Mouse (Mus musculus) midbrain, embryonic 11.5 days (tissue): ENCODE data around the gene Arhgap19. TPM values are rescaled to one million over a fixed set of nuclear protein-coding genes. Genes with fewer than 3 reads are reported as not detected.

Source experiments
- ATAC-seq: fragments of 200-750 bp; cut with Nextera tagmentation; 2 replicates; pipeline ENCODE4 v1.8.0; 2017; ENCODE audit warnings: moderate TSS enrichment, moderate library complexity; ENCODE audit not compliant: low FRiP score
- DNase-seq: peaks from one replicate; pipeline ENCODE4 v3.0.0; 2015; ENCODE audit warnings: low spot score; ENCODE audit errors: missing footprints
- H3K27ac ChIP-seq: fragments of 300-500 bp; sonication (generic); 2 replicates; pipeline ENCODE4 v1.5.1; 2014; ENCODE audit warnings: low read depth, low read length
- H3K27me3 ChIP-seq: fragments of 300-500 bp; sonication (generic); 2 replicates; pipeline ENCODE4 v1.6.1; 2014; ENCODE audit warnings: mild to moderate bottlenecking, low read length, moderate library complexity, mixed read lengths; ENCODE audit not compliant: control insufficient read depth, insufficient read depth
- H3K36me3 ChIP-seq: fragments of 300-500 bp; sonication (generic); 2 replicates; pipeline ENCODE4 v1.6.1; 2014; ENCODE audit warnings: mild to moderate bottlenecking, low read length, moderate library complexity, mixed read lengths; ENCODE audit not compliant: control insufficient read depth, insufficient read depth
- H3K4me1 ChIP-seq: fragments of 300-500 bp; sonication (generic); 2 replicates; pipeline ENCODE4 v1.6.1; 2014; ENCODE audit warnings: low read length; ENCODE audit not compliant: control insufficient read depth, insufficient read depth
- H3K4me2 ChIP-seq: fragments of 300-500 bp; sonication (generic); 2 replicates; pipeline ENCODE4 v1.6.1; 2014; ENCODE audit warnings: mild to moderate bottlenecking, moderate library complexity
- H3K4me3 ChIP-seq: fragments of 300-500 bp; sonication (generic); 2 replicates; pipeline ENCODE4 v1.5.1; 2014; ENCODE audit warnings: low read depth, low read length
- H3K9ac ChIP-seq: fragments of 300-500 bp; sonication (generic); 2 replicates; pipeline ENCODE4 v1.6.1; 2014; ENCODE audit warnings: low read length
- H3K9me3 ChIP-seq: fragments of 300-500 bp; sonication (generic); 2 replicates; pipeline ENCODE4 v1.6.1; 2016; ENCODE audit warnings: low read length; ENCODE audit not compliant: control insufficient read depth
- WGBS: fragments of 180-500 bp; shearing (Covaris S2); extraction: QIAGEN DNeasy Blood & Tissue Kit; methylation state at CpG from one replicate; pipeline ENCODE4 v1.1.7; 2014; 5-methylcytosine and 5-hydroxymethylcytosine counted together
- polyA plus RNA-seq: library from polyadenylated mRNA; unstranded; fragments of >200 nt; fragmentation: Nextera tagmentation; extraction: Ambion mirVana; gene quantifications from 2 replicates; pipeline ENCODE4 v1.2.1, GENCODE M21; 2014

Gene Arhgap19
- polyA plus RNA-seq, 1 experiment from 2014 or later, result 38.8 TPM

GRCm38 (mm10) chr19:41844345-41844744, 42.5 kb upstream of the Arhgap19 start:
- Histone ChIP-seq H3K4me3 (no peak overlapping the region), H3K36me3 (no peaks in the 10 kb centered on the region), H3K9me3 (no peaks in the 10 kb centered on the region), H3K27ac (no peak overlapping the region), H3K27me3 (no peaks in the 10 kb centered on the region; the same call in 1 of the 2 replicates), H3K4me1 (peaks cover 12% of the 10 kb centered on the region), H3K9ac (no peak overlapping the region), H3K4me2 (no peak overlapping the region)
- WGBS, result 82% methylated on average over 6 of the region's 6 CpGs
- DNase-seq (no peak), ATAC-seq (no peak)

GRCm38 (mm10) chr19:41842706-41843105, 40.9 kb upstream of the Arhgap19 start:
- no peak overlapping the region for H3K9ac ChIP-seq
- DNase-seq, result peak; percentile 28
- H3K4me2 ChIP-seq, result no peak overlapping the region

GRCm38 (mm10) chr19:41842196-41842595, 40.3 kb upstream of the Arhgap19 start:
- Histone ChIP-seq H3K9ac (no peak overlapping the region), H3K36me3 (no peaks in the 10 kb centered on the region), H3K9me3 (no peaks in the 10 kb centered on the region), H3K27me3 (no peaks in the 10 kb centered on the region; the same call in 1 of the 2 replicates), H3K4me2 (no peak overlapping the region), H3K4me1 (peaks cover 12% of the 10 kb centered on the region), H3K4me3 (no peak overlapping the region), H3K27ac (no peak overlapping the region)
- peak; percentile 85 for DNase-seq
- 85% methylated on average over 4 of the region's 4 CpGs for WGBS
- ATAC-seq, result no peak

More at GRCm38 (mm10) chr19:41842706-41843105, 40.9 kb upstream of the Arhgap19 start:
- Histone ChIP-seq H3K27ac (no peak overlapping the region), H3K4me3 (no peak overlapping the region), H3K4me1 (peaks cover 12% of the 10 kb centered on the region), H3K36me3 (no peaks in the 10 kb centered on the region), H3K27me3 (no peaks in the 10 kb centered on the region; the same call in 1 of the 2 replicates), H3K9me3 (no peaks in the 10 kb centered on the region)
- 89% methylated on average over 4 of the region's 4 CpGs for WGBS
- no peak for ATAC-seq

- Histone ChIP-seq H3K9ac (no peak overlapping the region), H3K4me2 (no peak overlapping the region), H3K27ac (no peak overlapping the region), H3K4me3 (no peak overlapping the region), H3K27me3 (no peaks in the 10 kb centered on the region; the same call in 1 of the 2 replicates), H3K4me1 (peaks cover 5% of the 10 kb centered on the region), H3K9me3 (no peaks in the 10 kb centered on the region), H3K36me3 (no peaks in the 10 kb centered on the region)
- DNase-seq, result no peak
- no peak for ATAC-seq
- 85% methylated on average over 7 of the region's 7 CpGs for WGBS
These were observed 39.4 kb upstream of the Arhgap19 start for GRCm38 (mm10) chr19:41841105-41841750.

- peaks cover 7% of the 10 kb centered on the region; the same call in 1 of the 2 replicates for H3K4me1 ChIP-seq
- H3K27me3 ChIP-seq, result no peaks in the 10 kb centered on the region
- 97% methylated on average over 3 of the region's 3 CpGs for WGBS
- H3K36me3 ChIP-seq, result no peaks in the 10 kb centered on the region
- H3K4me3 ChIP-seq, result no peak overlapping the region
- H3K4me2 ChIP-seq, result no peak overlapping the region
- DNase-seq, result peak; percentile 53
- no peak overlapping the region for H3K9ac ChIP-seq
- no peak for ATAC-seq
- no peaks in the 10 kb centered on the region for H3K9me3 ChIP-seq
- H3K27ac ChIP-seq, result no peak overlapping the region
These were observed 37.8 kb upstream of the Arhgap19 start for GRCm38 (mm10) chr19:41839685-41840084.

- no peak overlapping the region for H3K4me3 ChIP-seq
- no peaks in the 10 kb centered on the region for H3K9me3 ChIP-seq
- H3K4me1 ChIP-seq, result peaks cover 7% of the 10 kb centered on the region; the same call in 1 of the 2 replicates
- H3K27me3 ChIP-seq, result no peaks in the 10 kb centered on the region
- no peak overlapping the region for H3K27ac ChIP-seq
- no peaks in the 10 kb centered on the region for H3K36me3 ChIP-seq
- DNase-seq (peak; percentile 2), ATAC-seq (no peak)
- H3K4me2 ChIP-seq, result no peak overlapping the region
- WGBS, result 80% methylated on average over 6 of the region's 6 CpGs
- no peak overlapping the region for H3K9ac ChIP-seq
These were observed 37.0 kb upstream of the Arhgap19 start for GRCm38 (mm10) chr19:41838808-41839207.

GRCm38 (mm10) chr19:41837917-41838261, 36.0 kb upstream of the Arhgap19 start:
- H3K9ac ChIP-seq, result no peak overlapping the region
- WGBS, result 67% methylated on average over 4 of the region's 4 CpGs
- no peaks in the 10 kb centered on the region for H3K36me3 ChIP-seq
- H3K4me2 ChIP-seq, result no peak overlapping the region
- peaks cover 7% of the 10 kb centered on the region; the same call in 1 of the 2 replicates for H3K4me1 ChIP-seq
- DNase-seq (no peak), ATAC-seq (no peak)
- H3K27ac ChIP-seq, result no peak overlapping the region
- no peak overlapping the region for H3K4me3 ChIP-seq
- H3K27me3 ChIP-seq, result no peaks in the 10 kb centered on the region
- H3K9me3 ChIP-seq, result no peaks in the 10 kb centered on the region

GRCm38 (mm10) chr19:41837194-41837916, 35.5 kb upstream of the Arhgap19 start:
- Histone ChIP-seq H3K27ac (no peak overlapping the region), H3K4me3 (no peak overlapping the region), H3K4me1 (peaks cover 7% of the 10 kb centered on the region; the same call in 1 of the 2 replicates), H3K9ac (no peak overlapping the region), H3K36me3 (no peaks in the 10 kb centered on the region), H3K9me3 (no peaks in the 10 kb centered on the region), H3K27me3 (no peaks in the 10 kb centered on the region), H3K4me2 (no peak overlapping the region)
- ATAC-seq (no peak), DNase-seq (peak; percentile 83)
- WGBS, result 78% methylated on average over 9 of the region's 9 CpGs

- H3K9me3 ChIP-seq, result no peaks in the 10 kb centered on the region
- peaks cover 12% of the 10 kb centered on the region for H3K4me1 ChIP-seq
- 50% methylated on average over 3 of the region's 3 CpGs for WGBS
- no peak overlapping the region for H3K9ac ChIP-seq
- H3K27me3 ChIP-seq, result peaks cover 3% of the 10 kb centered on the region; the same call in 1 of the 2 replicates
- H3K4me3 ChIP-seq, result no peak overlapping the region
- no peak overlapping the region for H3K27ac ChIP-seq
- ATAC-seq, result no peak
- no peaks in the 10 kb centered on the region for H3K36me3 ChIP-seq
- H3K4me2 ChIP-seq, result no peak overlapping the region
- peak; percentile 83 for DNase-seq
These were observed 34.9 kb upstream of the Arhgap19 start for GRCm38 (mm10) chr19:41836719-41837118.
